ENCODE assay signal across 9 mouse cellular contexts in genomic region chr6:126106051-126106797, GRCm38 (mm10).
DNase-seq lines count a peak whose midpoint lies in the region; ATAC-seq and TF ChIP-seq lines count a peak whose summit lies in the region.
"Had no signal": no experiment of that assay in that cellular context is flagged by ENCODE, and none has a peak within 500 bp of the region (broad histone marks: within the 10 kb centered on the region; RNA-seq: fewer than 3 reads in every experiment).

No protein-coding gene starts in this region.

- no peaks in the 10 kb centered on the region for H3K36me3 ChIP-seq in hindbrain, embryonic 11.5 days (ENCODE audit: control insufficient read depth, insufficient read depth, low read length)

- no peak overlapping the region for H3K4me2 ChIP-seq in hindbrain, embryonic 11.5 days (replicated peaks; ENCODE audit: low read depth, low read length)

- no peaks in the 10 kb centered on the region for H3K27me3 ChIP-seq in cerebellum, adult 2 months (ENCODE audit: control insufficient read depth, insufficient read depth, low read length)
- H3K27me3 ChIP-seq in hindbrain, embryonic 11.5 days (ENCODE audit: control insufficient read depth, insufficient read depth, low read length) = no peaks in the 10 kb centered on the region

- no peak for TF ChIP-seq CTCF in lung, adult 2 months (IDR thresholded peaks at IDR 0.05; ENCODE audit: insufficient read depth, low read length)
- no peak for TF ChIP-seq CTCF in cerebellum, adult 2 months (IDR thresholded peaks at IDR 0.05; ENCODE audit: borderline replicate concordance, insufficient read depth, low read depth, low read length)

- H3K9ac ChIP-seq in hindbrain, embryonic 11.5 days (ENCODE audit: low read depth, low read length) = no peak overlapping the region
- H3K9ac ChIP-seq: liver, embryonic 14.5 days had no signal

- WGBS in lung, adult 2 months = 58% methylated on average over 7 of the region's 7 CpGs
- WGBS in cerebellum, adult 2 months = 48% methylated on average over 7 of the region's 7 CpGs
- WGBS in hindbrain, embryonic 11.5 days = 81% methylated on average over 7 of the region's 7 CpGs

- H3K4me3 ChIP-seq in lung, adult 2 months (replicated peaks; ENCODE audit: extremely low read depth, low read depth, low read length) = no peak overlapping the region
- H3K4me3 ChIP-seq in cerebellum, adult 2 months (replicated peaks; ENCODE audit: insufficient read depth, low read depth, low read length) = no peak overlapping the region
- H3K4me3 ChIP-seq in hindbrain, embryonic 11.5 days (ENCODE audit: low read depth, low read length) = no peak overlapping the region

- 0 out of 2 replicates have a peak, but pooled peaks have one; percentile 16 for ATAC-seq in frontal cortex, adult (ENCODE audit: low TSS enrichment)
- ATAC-seq in hindbrain, embryonic 11.5 days (ENCODE audit: low FRiP score) = no peak

- TF ChIP-seq POLR2A in lung, adult 2 months (IDR thresholded peaks at IDR 0.05; ENCODE audit: borderline replicate concordance, extremely low read depth, low read depth, low read length) = no peak
- TF ChIP-seq POLR2A in cerebellum, adult 2 months (IDR thresholded peaks at IDR 0.05; ENCODE audit: borderline replicate concordance, insufficient read depth, low read length) = no peak

- H3K27ac ChIP-seq in cerebellum, adult 2 months (ENCODE audit: insufficient read depth, low read length) = peak overlapping the region; percentile 40; the same call in 1 of the 2 replicates
- H3K27ac ChIP-seq in hindbrain, embryonic 11.5 days (ENCODE audit: low read depth, low read length) = no peak overlapping the region; the same call in 1 of the 2 replicates
- H3K27ac ChIP-seq: liver, embryonic 14.5 days had no signal

- no peaks in the 10 kb centered on the region for H3K9me3 ChIP-seq in hindbrain, embryonic 11.5 days (ENCODE audit: control insufficient read depth, low read length)

- peaks cover 3% of the 10 kb centered on the region for H3K4me1 ChIP-seq in lung, adult 2 months (ENCODE audit: control insufficient read depth, insufficient read depth, low read length)
- peaks cover 22% of the 10 kb centered on the region for H3K4me1 ChIP-seq in cerebellum, adult 2 months (ENCODE audit: control insufficient read depth, insufficient read depth, low read length)
- H3K4me1 ChIP-seq in hindbrain, embryonic 11.5 days (replicated peaks; ENCODE audit: control insufficient read depth, insufficient read depth, low read length) = no peaks in the 10 kb centered on the region

- peak; percentile 26 for DNase-seq in lung, postnatal 36 days
- no peak for DNase-seq in lung, adult 2 months
- peak; percentile 73 to 77 for DNase-seq in cerebellum, adult 2 months
- peak; percentile 52 to 58 for DNase-seq in kidney, postnatal 36 days
- no peak for DNase-seq in hindbrain, embryonic 11.5 days (ENCODE audit: low spot score)
- DNase-seq in c-Kit-positive CD71-positive TER-119-positive erythroid progenitor cells, embryonic 14.5 days (ENCODE audit: low spot score) = no peak
- no peak for DNase-seq in spleen, postnatal 36 days (ENCODE audit: low spot score in 2 of 2)

Comparison
In these comparisons a context has a peak if more than half of its experiments do, and no peak if none do; other contexts are left out.
1. DNase-seq: peak in lung, postnatal 36 days (single experiment), cerebellum, adult 2 months (2 of 2) and kidney, postnatal 36 days (2 of 2); none in lung, adult 2 months (single experiment), hindbrain, embryonic 11.5 days (single experiment), c-Kit-positive CD71-positive TER-119-positive erythroid progenitor cells, embryonic 14.5 days (single experiment) and spleen, postnatal 36 days (0 of 2).